Mouse (Mus musculus) CH12.LX (cell line): ENCODE measurements around the gene Acmsd. TPM values are rescaled to one million over a fixed set of nuclear protein-coding genes. Genes with fewer than 3 reads are reported as not detected.

Experiments used
- DNase-seq: peaks from one replicate; pipeline ENCODE4 v3.0.0-alpha.2; 2013; ENCODE audit errors: extremely low read depth
- H3K27ac ChIP-seq: 2 replicates; pipeline ENCODE4 v1.5.1; 2012; ENCODE audit warnings: low read depth, mild to moderate bottlenecking, control low read depth, moderate library complexity; ENCODE audit not compliant: insufficient read depth
- H3K27me3 ChIP-seq: replicated peaks from 2 replicates; pipeline ENCODE3; 2012; ENCODE audit warnings: inconsistent platforms
- H3K36me3 ChIP-seq, 2 experiments: replicated peaks in 1 of 2; 2 replicates each; pipeline versions ENCODE3 to v1.6.1; 2012; ENCODE audit warnings: inconsistent platforms in 1 of 2, low read length in 1 of 2, mild to moderate bottlenecking in 1 of 2, mixed read lengths in 1 of 2, moderate library complexity in 1 of 2; ENCODE audit not compliant: control insufficient read depth in 1 of 2, insufficient read depth in 1 of 2
- H3K4me1 ChIP-seq, 2 experiments: 2 replicates each; pipeline ENCODE4 v1.6.1; 2012; ENCODE audit warnings: inconsistent platforms in 1 of 2, moderate library complexity in 1 of 2; ENCODE audit not compliant: insufficient read depth in 2 of 2, control insufficient read depth in 1 of 2
- H3K4me2 ChIP-seq: 2 replicates; pipeline ENCODE4 v1.6.1; 2012; ENCODE audit warnings: low read depth, mild to moderate bottlenecking, control low read depth; ENCODE audit not compliant: poor library complexity, insufficient read depth, severe bottlenecking
- H3K4me3 ChIP-seq, 3 experiments: fragments of 150-350 bp in 1 of 3; sonication (generic) in 1 of 3; replicated peaks in 1 of 3; 2 replicates each; pipeline versions ENCODE3 to v1.5.1; 2011 to 2012; ENCODE audit warnings: low read depth in 2 of 3, low read length in 2 of 3, mild to moderate bottlenecking in 2 of 3, moderate library complexity in 2 of 3, control low read depth in 1 of 3, improper control_type of control experiment in 1 of 3, inconsistent platforms in 1 of 3, mixed read lengths in 1 of 3; ENCODE audit not compliant: poor library complexity in 1 of 3
- H3K79me2 ChIP-seq: replicated peaks from 2 replicates; pipeline ENCODE4 v1.6.1; 2012; ENCODE audit warnings: mild to moderate bottlenecking, moderate library complexity; ENCODE audit not compliant: control insufficient read depth, poor library complexity, insufficient read depth, severe bottlenecking; ENCODE audit errors: extremely low read depth
- H3K9ac ChIP-seq: 2 replicates; pipeline ENCODE4 v1.6.1; 2012; ENCODE audit warnings: low read depth, mild to moderate bottlenecking, control low read depth, moderate library complexity; ENCODE audit not compliant: insufficient read depth
- H3K9me3 ChIP-seq: replicated peaks from 2 replicates; pipeline ENCODE3; 2012; ENCODE audit warnings: low read length, inconsistent platforms, mixed read lengths
- BHLHE40 ChIP-seq: IDR thresholded peaks from 2 replicates; pipeline ENCODE4 v1.6.1; 2011; ENCODE audit warnings: mild to moderate bottlenecking, low read depth, low read length, improper control_type of control experiment
- CHD1 ChIP-seq: IDR thresholded peaks from 2 replicates; pipeline ENCODE4 v1.6.1; 2012; ENCODE audit warnings: low read depth, low read length, improper control_type of control experiment, inconsistent platforms
- CHD2 ChIP-seq: IDR thresholded peaks from 2 replicates; pipeline ENCODE4 v1.6.1; 2011; ENCODE audit warnings: low read length, improper control_type of control experiment
- E2F4 ChIP-seq: IDR thresholded peaks from 2 replicates; pipeline ENCODE4 v1.6.1; 2011; ENCODE audit warnings: low read depth, low read length, improper control_type of control experiment; ENCODE audit not compliant: insufficient replicate concordance
- EP300 ChIP-seq: IDR thresholded peaks from 2 replicates; pipeline ENCODE4 v1.6.1; 2011; ENCODE audit warnings: low read length, improper control_type of control experiment
- HCFC1 ChIP-seq: IDR thresholded peaks from 2 replicates; pipeline ENCODE4 v1.6.1; 2012; ENCODE audit warnings: low read depth, mild to moderate bottlenecking, inconsistent platforms, low read length, improper control_type of control experiment
- IRF4 ChIP-seq: IDR thresholded peaks from 2 replicates; pipeline ENCODE4 v1.6.1; 2014; ENCODE audit warnings: low read depth, mild to moderate bottlenecking, inconsistent platforms, low read length, improper control_type of control experiment
- KAT2A ChIP-seq: IDR thresholded peaks from 2 replicates; pipeline ENCODE4 v1.6.1; 2012; ENCODE audit warnings: low read length, improper control_type of control experiment, inconsistent platforms; ENCODE audit not compliant: insufficient replicate concordance
- MAZ ChIP-seq: IDR thresholded peaks from 2 replicates; pipeline ENCODE4 v1.6.1; 2012; ENCODE audit warnings: low read depth, mild to moderate bottlenecking, inconsistent platforms, low read length, improper control_type of control experiment, moderate library complexity
- MEF2A ChIP-seq: IDR thresholded peaks from 2 replicates; pipeline ENCODE4 v1.6.1; 2014; ENCODE audit warnings: low read depth, mild to moderate bottlenecking, inconsistent platforms, low read length, improper control_type of control experiment, borderline replicate concordance
- PAX5 ChIP-seq: IDR thresholded peaks from 2 replicates; pipeline ENCODE4 v1.6.1; 2012; ENCODE audit warnings: low read length, inconsistent platforms, mixed read lengths
- POLR2A ChIP-seq: IDR thresholded peaks from 2 replicates; pipeline ENCODE4 v1.6.1; 2011; ENCODE audit warnings: low read depth, mild to moderate bottlenecking, improper control_type of control experiment, low read length
- POLR2AphosphoS2 ChIP-seq: IDR thresholded peaks from 2 replicates; pipeline ENCODE4 v1.6.1; 2011; ENCODE audit warnings: low read depth, low read length, improper control_type of control experiment
- RCOR1 ChIP-seq: conservative IDR thresholded peaks from 2 replicates; pipeline ENCODE4 v1.6.1; 2012; ENCODE audit warnings: low read depth, mild to moderate bottlenecking, inconsistent platforms, low read length, improper control_type of control experiment
- TBP ChIP-seq: conservative IDR thresholded peaks from 2 replicates; pipeline ENCODE4 v1.6.1; 2011; ENCODE audit warnings: low read depth, low read length, improper control_type of control experiment
- TCF12 ChIP-seq: IDR thresholded peaks from 2 replicates; pipeline ENCODE4 v1.6.1; 2014; ENCODE audit warnings: low read depth, mild to moderate bottlenecking, inconsistent platforms, low read length, improper control_type of control experiment
- UBTF ChIP-seq: IDR thresholded peaks from 2 replicates; pipeline ENCODE4 v1.6.1; 2012; ENCODE audit warnings: low read depth, mild to moderate bottlenecking, inconsistent platforms, low read length, improper control_type of control experiment, moderate library complexity
- ZC3H11A ChIP-seq: IDR thresholded peaks from 2 replicates; pipeline ENCODE4 v1.6.1; 2012; ENCODE audit warnings: low read depth, mild to moderate bottlenecking, inconsistent platforms, low read length, improper control_type of control experiment
- ZMIZ1 ChIP-seq: IDR thresholded peaks from 2 replicates; pipeline ENCODE4 v1.6.1; 2012; ENCODE audit warnings: low read depth, mild to moderate bottlenecking, inconsistent platforms, low read length, improper control_type of control experiment
- ZNF384 ChIP-seq: IDR thresholded peaks from 2 replicates; pipeline ENCODE4 v1.6.1; 2012; ENCODE audit warnings: low read depth, low read length, improper control_type of control experiment, inconsistent platforms
- dilution Hi-C: fragments of 300-500 bp; cut with MboI; formaldehyde crosslinking; loops from 2 replicates; pipeline ENCODE4 v1.14.3; 2020; ENCODE audit warnings: low sequenced_read_pairs; ENCODE audit not compliant: extremely low pct_unique_long_range_greater_than_20kb, extremely low pct_ligation_motif_present
- in situ Hi-C: fragments of 300-500 bp; cut with MboI; formaldehyde crosslinking; loops from 3 replicates; pipeline ENCODE4 v1.14.3; 2019; ENCODE audit warnings: low sequenced_read_pairs, low pct_ligation_motif_present, low pct_unique_long_range_greater_than_20kb, mixed read lengths
- polyA plus RNA-seq: library from polyadenylated mRNA; unstranded; fragments of >175 nt; gene quantifications from 2 replicates; pipeline ENCODE4 v1.2.1, GENCODE M21; 2012; ENCODE audit warnings: low read depth; ENCODE audit not compliant: insufficient read length
- total RNA-seq, 2 experiments: library from RNA; depleted of rRNA; stranded (reverse); fragments of 300-350 nt in 1 of 2; fragments of >200 nt in 1 of 2; gene quantifications; 2 replicates each; pipeline ENCODE4 v1.2.3; 2012 to 2014

Acmsd gene
- total and polyA plus RNA-seq, 3 experiments = not detected

DNA sequence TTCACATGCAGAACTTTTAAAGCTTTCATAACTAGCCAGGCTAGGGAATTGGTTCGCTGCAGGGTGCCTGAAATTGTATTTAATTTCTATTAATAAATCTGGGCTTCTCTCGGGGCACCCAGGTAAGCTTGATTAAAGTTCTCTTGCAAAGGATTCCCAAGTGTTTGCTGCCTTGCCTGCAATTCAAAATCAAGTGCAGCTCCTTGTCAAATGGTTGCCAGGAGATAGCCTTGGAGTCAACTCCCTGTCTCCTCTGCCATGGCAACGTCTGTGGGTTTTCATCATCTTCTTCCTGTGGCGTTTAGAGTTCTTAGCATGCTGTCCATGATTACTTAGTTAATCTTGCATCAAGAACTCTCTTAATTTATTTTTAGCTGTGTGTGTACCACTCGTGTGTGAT is 22.9 kb upstream of the Acmsd start:
- no peak overlapping the region for H3K4me2 ChIP-seq
- H3K27ac ChIP-seq = no peak overlapping the region
- H3K9me3 ChIP-seq = no peaks in the 10 kb centered on the region
- no peaks in the 10 kb centered on the region for H3K36me3 ChIP-seq
- DNase-seq = no peak
- 0 out of 4 replicates have a peak, but pooled peaks cover 0 to 4% of the 10 kb centered on the region in 2 experiments for H3K4me1 ChIP-seq
- H3K79me2 ChIP-seq = no peaks in the 10 kb centered on the region
- in situ Hi-C loops = loop anchor here (10.0 kb wide), 1 partner anchor 49 kb away; no protein-coding TSS in a partner anchor
- no peak overlapping the region for H3K4me3 ChIP-seq
- H3K9ac ChIP-seq = no peak overlapping the region
- dilution Hi-C loops = no loop called here
- H3K27me3 ChIP-seq = no peaks in the 10 kb centered on the region
- TF ChIP-seq UBTF (no peak), IRF4 (no peak), POLR2AphosphoS2 (no peak), ZNF384 (no peak), ZMIZ1 (no peak), PAX5 (no peak), HCFC1 (no peak)

GRCm38 (mm10) chr1:127716441-127716840 is 12.8 kb upstream of the Acmsd start:
- DNase-seq = no peak
- Histone ChIP-seq H3K27me3 (no peaks in the 10 kb centered on the region), H3K79me2 (no peaks in the 10 kb centered on the region), H3K4me2 (no peak overlapping the region), H3K9ac (no peak overlapping the region), H3K36me3 (no peaks in the 10 kb centered on the region), H3K9me3 (no peaks in the 10 kb centered on the region), H3K4me1 (no peaks in the 10 kb centered on the region), H3K4me3 (no peak overlapping the region), H3K27ac (no peak overlapping the region)
- in situ Hi-C loops = no loop called here
- no peak for TF ChIP-seq E2F4
- no peak for TF ChIP-seq RCOR1
- TF ChIP-seq ZC3H11A = no peak
- no peak for TF ChIP-seq ZMIZ1
- no peak for TF ChIP-seq KAT2A
- no peak for TF ChIP-seq POLR2A
- no peak for TF ChIP-seq IRF4
- no peak for TF ChIP-seq CHD2
- no peak for TF ChIP-seq TBP
- TF ChIP-seq MAZ = no peak
- no peak for TF ChIP-seq EP300
- TF ChIP-seq BHLHE40 = no peak
- TF ChIP-seq HCFC1 = no peak
- TF ChIP-seq MEF2A = no peak
- TF ChIP-seq ZNF384 = no peak
- TF ChIP-seq CHD1 = no peak
- no peak for TF ChIP-seq TCF12
- dilution Hi-C loops = no loop called here
